Mouse (Mus musculus) bone marrow macrophage, adult 2 months (primary cell): ENCODE data around the gene Gm8271. TPM values are rescaled to one million over a fixed set of nuclear protein-coding genes. Genes with fewer than 3 reads are reported as not detected.
"Not testable (repeated sequence)": the region's sequence is repeated elsewhere in the genome, so short reads cannot be mapped to it uniquely, and the experiment has no call there.

Experiments used
- H3K27ac ChIP-seq: 2 replicates; pipeline ENCODE4 v1.5.1; 2012; ENCODE audit warnings: low read depth, low read length; ENCODE audit not compliant: insufficient read depth
- H3K4me1 ChIP-seq: 2 replicates; pipeline ENCODE4 v1.6.1; 2012; ENCODE audit warnings: low read length; ENCODE audit not compliant: control insufficient read depth, insufficient read depth
- H3K4me3 ChIP-seq: 2 replicates; pipeline ENCODE4 v1.5.1; 2012; ENCODE audit warnings: mild to moderate bottlenecking, low read length, moderate library complexity; ENCODE audit not compliant: insufficient read depth
- polyA plus RNA-seq: library from polyadenylated mRNA; stranded (reverse); fragments of >200 nt; gene quantifications from 2 replicates; pipeline ENCODE4 v1.2.4, GENCODE M21; 2012; ENCODE audit not compliant: missing spikeins, insufficient read depth, insufficient read length

Gene Gm8271
- not detected in 2 replicates for polyA plus RNA-seq

DNA sequence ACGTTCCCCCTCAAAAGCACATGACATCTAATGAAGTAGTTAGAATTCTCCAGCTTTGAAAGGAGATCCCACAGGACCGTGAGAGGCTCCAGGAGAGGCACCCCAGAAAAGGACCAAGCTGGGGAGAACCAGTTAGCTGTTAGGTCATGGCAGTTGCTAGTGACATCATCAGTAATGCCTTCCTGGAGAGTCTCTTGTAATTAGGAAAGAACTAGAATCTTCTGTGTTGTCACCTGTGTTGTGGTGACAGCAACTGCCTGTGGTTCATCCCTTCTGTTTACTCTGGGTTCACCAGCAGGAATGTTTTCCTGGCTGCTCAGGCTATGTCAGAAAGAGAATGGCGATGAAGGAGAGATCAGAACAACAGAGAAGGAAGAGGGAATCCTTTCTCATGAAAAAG is at the start of gene Gm8271:
Gene Gm8271, plus strand, starts transcription at position 301 of the 400 bp plus-strand sequence.
- not testable (repeated sequence) for H3K4me1 ChIP-seq, H3K4me3 ChIP-seq, H3K27ac ChIP-seq

- H3K4me1 ChIP-seq, H3K4me3 ChIP-seq, H3K27ac ChIP-seq: not testable (repeated sequence)
Observed at GRCm38 (mm10) chr14:5164235-5164634, 21.4 kb upstream of the Gm8271 start, which contains the start of gene Gm3317. Gene Gm3317, plus strand, starts transcription at chr14:5164535.

Other genes with a start within 250 kb of the Gm8271 start
- gene Gm8297, start 201.9 kb upstream of the Gm8271 start, polyA plus RNA-seq: not detected in 2 replicates
- gene Gm3298, start 169.9 kb upstream of the Gm8271 start, polyA plus RNA-seq: not detected in 2 replicates
- not detected in 2 replicates for gene 4930555G01Rik, start 135.2 kb upstream of the Gm8271 start, polyA plus RNA-seq
- gene Gm8281, start 114.8 kb upstream of the Gm8271 start, polyA plus RNA-seq: not detected in 2 replicates
- not detected in 2 replicates for gene Gm8279, start 54.3 kb upstream of the Gm8271 start, polyA plus RNA-seq
- not detected in 2 replicates for gene Gm3317, start 21.3 kb upstream of the Gm8271 start, polyA plus RNA-seq
- not detected in 2 replicates for gene Gm3526, start 74.8 kb downstream of the Gm8271 start, polyA plus RNA-seq
- gene Gm3542, start 149.1 kb downstream of the Gm8271 start, polyA plus RNA-seq: not detected in 2 replicates
- not detected in 2 replicates for gene Gm3500, start 203.3 kb downstream of the Gm8271 start, polyA plus RNA-seq